Mouse (Mus musculus): ENCODE results near the gene Anapc1. TPM values are rescaled to one million over a fixed set of nuclear protein-coding genes. Genes with fewer than 3 reads are reported as not detected.
A peak's percentile ranks its signal among the peaks of the same experiment; 100 is the strongest.

Gene Anapc1
- 10 to 100 TPM; 54.0 to 63.0 (median 60.2) TPM for total RNA-seq (2022)

DNA sequence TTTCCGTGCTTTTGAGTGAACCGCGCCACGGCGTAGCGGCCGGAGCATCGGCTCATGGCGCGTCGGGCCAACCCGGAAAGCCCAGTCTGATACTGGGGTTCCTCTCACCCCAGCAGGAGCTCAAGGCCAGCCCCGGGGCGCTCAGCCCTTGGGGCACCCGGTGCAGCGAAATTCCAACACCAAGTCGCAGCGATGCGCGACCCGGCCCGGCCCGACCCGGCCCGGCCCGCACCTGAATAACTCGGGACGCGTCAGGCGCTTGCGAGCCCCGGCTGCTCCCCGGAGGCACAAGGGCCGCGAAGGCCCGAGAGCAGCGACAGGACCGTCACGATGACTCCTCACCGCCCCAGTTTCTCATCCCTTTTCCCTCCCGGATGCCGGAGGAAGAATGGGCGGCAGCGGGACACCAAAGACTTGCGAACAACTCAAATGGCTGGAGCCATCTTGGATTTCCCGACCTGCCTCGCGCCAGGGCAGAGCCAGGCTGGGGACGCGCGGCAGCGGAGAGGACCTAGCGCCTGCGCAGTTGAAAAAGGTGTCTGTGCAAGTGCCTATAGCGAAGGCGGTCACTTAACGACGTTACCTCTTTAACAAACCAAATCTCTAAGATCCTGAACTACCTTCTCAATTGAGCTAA is at the start of gene Anapc1:
Gene Anapc1 (minus strand): TSS at position 471 of the 637 bp plus-strand sequence.
- DNase-seq (ENCODE audit: low spot score in 2 of 2): peak; percentile 68 to 84

DNA sequence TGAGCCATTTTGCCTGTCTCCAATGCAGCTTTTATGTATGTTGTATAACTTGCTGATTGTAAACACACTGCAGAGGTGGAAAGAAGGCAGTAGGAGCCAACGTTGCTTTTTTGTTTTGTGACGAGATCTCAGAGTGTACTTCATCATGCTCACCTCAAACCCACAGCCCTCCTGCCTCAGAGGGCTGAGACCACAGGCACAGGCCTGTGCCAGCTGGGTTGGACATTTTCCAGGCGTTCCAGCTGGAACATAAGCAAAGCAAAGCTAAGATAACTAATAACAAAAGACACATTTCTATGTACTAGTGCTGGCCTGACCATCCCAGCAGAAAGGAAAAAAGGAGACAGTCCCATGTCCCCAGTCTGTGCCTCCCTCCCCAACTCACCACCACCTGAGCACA is 47.9 kb upstream of the Anapc1 start:
- DNase-seq (ENCODE audit: low spot score in 2 of 2): no peak

DNA sequence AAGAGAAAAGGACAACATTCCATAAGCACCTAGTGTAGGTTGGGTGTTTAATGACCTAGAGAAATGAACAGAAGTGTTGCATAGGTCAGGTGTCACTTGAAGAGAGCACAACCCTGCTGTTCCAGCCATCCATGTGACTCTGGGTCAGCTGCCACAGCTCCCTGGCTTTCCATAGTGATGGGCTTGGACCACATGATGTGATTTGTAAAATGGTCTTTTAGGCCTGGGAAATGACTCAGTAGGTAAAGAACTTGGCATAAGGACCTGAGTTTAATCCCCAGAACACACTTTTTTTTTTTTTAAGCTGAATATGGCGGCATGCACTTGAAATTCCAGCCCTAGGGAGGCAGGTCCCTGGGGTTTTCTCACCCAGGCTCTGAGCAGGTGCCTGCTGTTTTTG is 44.8 kb upstream of the Anapc1 start:
- DNase-seq (ENCODE audit: low spot score in 2 of 2): no peak

DNA sequence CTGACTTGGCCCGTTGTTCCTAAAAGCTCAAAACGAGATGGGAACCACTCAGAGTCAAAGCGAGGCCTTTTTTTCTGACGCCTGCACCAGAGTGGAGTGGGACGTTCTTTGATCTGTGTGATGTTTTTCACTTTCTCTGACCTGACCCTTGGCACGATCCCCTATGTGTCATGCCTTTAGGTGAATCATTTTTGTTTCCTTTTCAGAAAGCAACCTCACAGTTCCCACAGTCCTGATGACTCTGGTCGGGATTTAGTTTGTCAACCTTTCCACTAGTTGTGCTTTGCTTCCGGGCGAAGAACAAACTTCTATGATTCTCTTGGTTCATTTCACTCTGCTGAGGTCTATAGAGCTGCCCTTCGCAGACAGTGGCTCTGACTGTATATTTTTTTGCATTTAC is 44.3 kb upstream of the Anapc1 start:
- DNase-seq (ENCODE audit: low spot score in 2 of 2): no peak

DNA sequence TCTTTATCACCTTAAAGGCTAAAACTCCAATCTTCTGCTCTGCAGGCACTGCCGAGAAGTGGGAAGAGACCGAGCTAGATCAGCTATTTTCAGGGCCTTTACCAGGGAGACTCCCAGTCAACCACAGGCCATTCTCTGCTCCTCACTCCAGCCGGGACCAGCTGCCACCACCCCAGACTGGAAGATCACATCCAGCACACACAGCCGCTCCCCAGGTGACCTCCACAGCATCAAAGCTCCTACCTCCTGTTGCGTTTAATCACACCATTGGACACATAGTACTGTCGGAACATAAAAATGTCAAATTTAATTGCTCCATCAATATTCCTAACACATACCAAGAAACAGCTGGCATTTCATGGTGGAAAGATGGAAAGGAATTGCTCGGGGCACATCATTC is 42.0 kb upstream of the Anapc1 start:
- no peak for DNase-seq (ENCODE audit: low spot score in 2 of 2)

DNA sequence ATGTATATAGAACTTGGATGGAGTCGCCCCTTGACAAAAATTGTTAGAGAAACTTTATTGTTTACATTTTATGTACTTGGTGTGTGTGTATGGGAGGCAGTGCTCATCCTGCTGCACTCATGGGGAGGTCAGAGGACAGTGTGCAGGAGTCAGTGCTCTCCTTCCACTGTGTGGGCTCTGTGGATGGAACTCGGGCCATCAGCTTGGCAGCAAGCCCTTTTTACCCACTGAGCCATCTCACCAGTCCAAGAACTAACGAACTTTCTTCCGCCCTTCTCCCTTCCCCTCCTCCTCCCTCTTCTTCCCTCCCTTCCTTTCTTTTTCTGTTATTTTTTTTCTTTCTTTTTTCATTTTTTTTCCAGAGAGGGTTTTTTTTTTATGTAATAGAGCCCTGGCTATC is 40.9 kb upstream of the Anapc1 start:
- no peak for DNase-seq (ENCODE audit: low spot score in 2 of 2)

DNA sequence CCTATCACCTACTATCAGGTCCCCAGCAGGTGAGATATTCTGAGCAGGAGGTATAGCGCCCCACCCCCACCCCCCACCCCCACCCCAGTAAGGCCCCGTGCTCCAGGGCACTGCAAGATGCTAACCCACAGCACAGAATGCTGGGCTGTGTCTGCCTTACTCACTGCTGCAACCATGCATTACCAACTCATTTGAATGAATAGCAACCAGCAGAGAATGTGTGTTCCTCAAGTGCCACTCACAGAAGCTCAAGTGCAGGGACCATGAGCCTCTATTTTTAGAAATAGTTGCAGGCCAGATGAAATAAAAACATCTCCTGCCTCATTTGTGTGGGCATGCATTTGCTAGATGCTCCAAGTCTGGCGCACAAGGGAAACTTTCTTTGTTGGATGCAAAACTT is 40.4 kb upstream of the Anapc1 start:
- no peak for DNase-seq (ENCODE audit: low spot score in 2 of 2)

DNA sequence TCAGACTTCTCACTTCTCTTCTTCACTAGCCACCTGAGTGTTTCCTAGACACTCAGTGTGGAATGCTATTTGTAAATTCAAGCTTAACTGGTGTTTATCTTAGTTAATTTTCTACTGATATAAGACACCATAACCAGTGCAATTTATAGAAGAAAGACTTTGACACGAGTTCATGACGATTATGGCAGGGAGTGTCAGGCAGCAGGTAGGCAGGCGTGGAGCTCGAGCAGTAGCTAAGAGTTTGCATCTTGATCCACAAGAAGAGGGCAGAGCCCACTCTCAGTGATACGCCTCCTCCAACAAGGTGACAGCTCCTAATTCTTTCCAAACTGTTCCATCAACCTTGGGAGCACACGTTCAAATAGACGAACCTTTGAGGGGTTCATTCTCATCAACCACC is 39.4 kb upstream of the Anapc1 start:
- DNase-seq (ENCODE audit: low spot score in 2 of 2): no peak

DNA sequence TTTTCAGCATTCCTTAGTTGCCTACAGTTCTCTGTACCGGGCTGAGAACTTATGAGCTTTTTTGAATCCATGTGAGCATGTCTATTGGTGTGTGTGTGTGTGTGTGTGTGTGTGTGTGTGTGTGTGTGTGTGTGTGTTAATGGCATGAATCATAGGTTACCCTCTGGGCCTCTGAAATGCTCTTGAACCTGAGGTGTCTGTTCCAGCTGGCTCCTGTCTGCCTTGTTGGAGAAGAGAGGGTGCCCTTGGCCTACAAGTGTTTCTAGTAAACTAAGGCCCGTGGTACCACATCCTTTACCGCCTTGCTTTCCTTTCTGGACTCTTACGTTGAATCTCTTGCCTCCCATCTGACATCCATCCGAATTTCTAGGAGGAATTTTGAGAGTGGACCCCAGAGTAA is 38.9 kb upstream of the Anapc1 start:
- DNase-seq (ENCODE audit: low spot score in 2 of 2): no peak

DNA sequence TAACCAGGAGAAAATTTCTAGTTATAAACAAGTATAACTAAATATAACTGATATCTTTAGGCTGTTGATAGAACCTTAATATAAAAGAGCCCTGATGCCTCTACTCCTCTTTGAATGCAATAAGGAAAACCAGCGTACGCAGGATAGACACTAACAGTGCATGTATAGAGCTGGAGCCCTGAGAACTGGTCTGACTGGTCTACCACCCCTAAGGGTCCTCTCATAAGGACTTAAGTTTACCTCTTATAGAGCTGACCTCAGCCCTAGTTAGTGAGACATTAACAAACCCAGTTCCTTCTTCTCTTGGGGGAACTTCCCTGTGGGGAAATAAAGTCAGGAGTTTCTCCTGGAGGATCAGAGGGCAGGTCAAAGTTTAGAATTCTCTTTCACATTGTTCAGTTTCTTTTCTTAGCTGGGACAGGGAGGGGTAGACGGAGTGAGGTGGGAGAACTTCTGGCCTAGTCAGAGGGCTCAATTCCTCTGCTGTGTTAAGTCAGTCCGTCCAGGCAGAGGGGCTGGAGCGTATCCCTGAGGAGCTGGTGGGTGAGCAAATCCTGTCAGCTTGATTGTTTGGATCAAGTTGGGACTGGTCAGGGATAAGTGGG is 35.0 kb upstream of the Anapc1 start:
- DNase-seq (ENCODE audit: low spot score in 2 of 2): no peak

DNA sequence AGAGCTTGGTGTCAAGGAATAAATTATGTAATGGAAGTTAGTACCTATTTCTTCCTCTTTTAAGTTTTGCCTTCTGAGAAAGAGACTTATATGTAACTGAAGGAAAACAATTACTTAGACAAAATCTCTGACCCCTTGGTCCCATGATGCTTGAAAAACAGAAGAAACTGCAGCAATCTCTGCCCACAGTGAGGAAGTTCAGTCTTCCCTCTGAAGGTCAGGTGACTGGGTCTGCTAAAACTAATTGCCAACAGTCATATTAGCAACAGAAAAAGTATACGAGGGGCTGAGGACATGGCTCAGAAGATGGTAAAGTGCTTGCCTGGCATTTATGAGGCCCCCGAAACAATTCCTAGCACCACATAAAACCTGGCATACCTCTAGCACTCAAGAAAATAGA is 32.2 kb upstream of the Anapc1 start:
- no peak for DNase-seq (ENCODE audit: low spot score in 2 of 2)

DNA sequence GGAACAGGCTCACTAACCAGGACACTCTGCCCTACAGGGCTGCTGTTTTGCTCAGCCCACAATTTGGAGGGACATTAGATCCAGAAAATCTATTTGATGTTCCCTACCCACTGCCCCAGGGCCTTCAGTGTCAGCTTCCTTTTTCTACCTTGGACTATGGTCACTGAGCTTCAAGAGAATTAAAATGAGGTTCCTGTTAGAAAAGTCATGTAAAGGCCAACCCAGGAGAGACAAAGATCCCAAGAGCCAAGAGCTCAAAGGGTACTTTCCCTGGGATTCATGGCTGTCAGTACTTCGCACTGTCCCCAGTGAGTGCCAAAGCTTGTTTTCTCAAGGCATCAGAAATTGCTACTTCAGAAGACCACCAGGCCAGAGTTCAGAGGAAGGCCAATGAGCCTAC is 28.8 kb upstream of the Anapc1 start:
- no peak for DNase-seq (ENCODE audit: low spot score in 2 of 2)

DNA sequence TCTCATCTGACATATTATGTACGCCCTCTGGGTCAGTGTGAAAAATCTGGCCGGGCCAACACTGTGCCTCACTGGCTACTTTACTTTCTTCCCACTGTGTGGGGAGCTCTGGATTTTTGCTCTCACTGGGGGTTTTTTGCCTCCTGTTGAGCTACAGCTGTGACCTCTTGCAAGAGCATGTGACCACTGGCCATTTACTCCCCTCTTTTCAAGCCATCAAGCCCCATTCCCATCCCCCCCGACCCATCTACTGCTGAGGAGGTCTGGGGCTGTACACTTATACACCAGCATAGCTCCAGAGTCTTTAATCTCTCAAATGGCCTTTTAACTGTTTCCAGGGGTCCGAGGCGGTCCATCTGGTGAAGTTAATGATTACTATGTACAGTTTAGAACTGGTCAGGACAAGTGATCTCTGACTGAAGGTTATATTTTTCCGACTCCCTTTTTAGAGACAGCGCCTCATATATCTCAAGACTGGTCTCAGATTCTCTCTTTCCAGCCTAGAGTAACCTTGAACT is 27.6 kb upstream of the Anapc1 start:
- no peak for DNase-seq (ENCODE audit: low spot score in 2 of 2)

DNA sequence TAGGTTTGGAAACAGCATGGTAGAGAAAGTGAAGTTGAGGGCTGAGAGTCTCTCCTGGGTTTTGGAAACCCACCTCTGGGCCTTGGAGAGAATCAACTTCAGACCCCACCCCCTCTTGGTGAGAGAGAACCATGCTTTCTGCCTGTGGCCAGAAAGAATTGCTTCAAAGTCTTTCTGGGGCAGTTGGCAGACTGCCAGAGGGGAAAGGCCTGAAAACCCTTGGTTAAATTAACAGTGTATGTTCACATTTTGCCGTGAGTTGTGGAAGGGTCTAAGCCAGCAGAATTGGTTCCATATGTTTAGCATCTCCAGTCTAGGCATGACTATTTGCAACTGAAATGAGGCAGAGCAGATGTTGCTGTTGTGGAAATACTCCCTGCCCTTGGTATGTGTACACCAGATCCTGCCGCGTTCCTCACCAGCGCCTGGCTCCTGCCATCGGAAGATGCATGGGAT is 26.4 kb upstream of the Anapc1 start:
- no peak for DNase-seq (ENCODE audit: low spot score in 2 of 2)

DNA sequence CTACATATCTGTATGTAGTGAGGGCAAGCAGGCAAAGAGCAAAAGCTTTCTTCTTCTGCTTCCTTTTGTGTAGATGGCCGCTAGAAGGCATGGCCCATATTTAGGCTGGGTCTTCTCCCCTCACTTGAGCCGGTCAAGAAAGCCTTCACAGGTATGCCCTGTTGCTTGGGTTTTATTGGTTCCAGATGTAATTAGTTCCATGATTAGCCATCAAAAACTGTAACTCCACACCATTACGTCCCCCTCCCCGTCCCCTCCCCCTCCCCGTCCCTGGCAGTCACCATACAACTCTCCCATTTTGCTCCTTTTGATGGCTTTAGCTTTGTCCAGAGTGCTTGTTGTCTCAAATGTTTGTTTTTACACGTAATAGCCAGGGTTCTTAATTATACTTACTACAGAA is 25.7 kb upstream of the Anapc1 start:
- DNase-seq (ENCODE audit: low spot score in 2 of 2): no peak

DNA sequence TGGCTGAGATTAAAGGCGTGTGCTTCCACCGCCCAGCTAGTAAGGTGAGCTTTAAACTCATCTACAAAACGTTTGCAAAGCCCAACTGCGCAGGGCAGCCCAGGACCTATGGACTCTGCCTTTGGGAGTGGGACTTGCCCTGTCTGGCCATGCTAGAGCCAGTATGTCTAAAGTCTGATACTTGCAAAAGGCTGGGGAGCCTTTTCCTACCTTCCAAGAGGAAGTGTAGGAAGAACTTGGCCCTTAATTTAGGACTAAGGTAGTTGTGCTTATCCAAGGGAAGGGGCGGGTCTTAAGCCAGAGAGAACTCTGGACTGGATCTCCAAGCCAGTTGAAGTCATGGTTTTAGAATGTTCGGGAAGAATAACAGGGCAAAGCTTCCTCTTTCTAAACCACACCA is 23.4 kb upstream of the Anapc1 start:
- no peak for DNase-seq (ENCODE audit: low spot score in 2 of 2)

DNA sequence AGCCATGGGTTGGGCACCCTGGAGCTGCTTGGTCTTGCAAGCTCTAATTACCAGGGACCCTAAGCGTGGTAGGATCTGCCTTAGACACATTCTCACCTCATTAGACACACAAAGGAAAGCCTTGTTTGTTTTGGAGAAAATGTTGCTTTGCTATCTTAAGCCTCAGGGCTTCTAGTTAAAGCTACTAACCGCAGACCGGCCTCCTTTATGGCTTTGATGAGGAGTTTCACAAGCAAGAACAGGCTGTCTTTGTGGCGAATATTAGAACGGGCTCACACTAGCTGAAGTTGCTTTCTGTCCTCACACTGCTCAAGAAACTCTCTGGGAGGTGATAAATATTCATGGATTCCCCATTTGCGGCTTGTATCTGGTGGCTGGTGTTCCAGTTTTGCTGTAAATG is 22.1 kb upstream of the Anapc1 start:
- peak in 1 of 2 experiments; percentile 30 for DNase-seq (ENCODE audit: low spot score in 2 of 2)

DNA sequence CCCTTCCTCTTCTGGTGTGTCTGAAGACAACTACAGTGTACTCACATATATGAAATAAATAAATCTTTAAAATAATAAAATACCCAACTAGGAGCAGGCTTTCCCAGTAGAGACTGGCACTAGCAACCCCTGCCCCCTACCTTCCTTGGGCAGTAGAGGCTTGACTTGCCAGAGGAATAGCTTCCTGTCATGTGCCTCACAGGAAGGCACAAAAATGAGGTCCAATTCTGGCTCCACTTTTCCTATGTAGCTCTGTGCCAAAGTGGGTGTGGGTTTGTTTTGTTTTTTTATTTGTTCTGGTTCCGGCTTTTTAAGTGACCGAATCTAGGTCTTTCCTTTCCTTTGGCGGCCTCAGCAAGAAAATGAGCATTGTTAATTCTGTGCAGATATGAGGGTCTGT is 17.3 kb upstream of the Anapc1 start:
- no peak for DNase-seq (ENCODE audit: low spot score in 2 of 2)

DNA sequence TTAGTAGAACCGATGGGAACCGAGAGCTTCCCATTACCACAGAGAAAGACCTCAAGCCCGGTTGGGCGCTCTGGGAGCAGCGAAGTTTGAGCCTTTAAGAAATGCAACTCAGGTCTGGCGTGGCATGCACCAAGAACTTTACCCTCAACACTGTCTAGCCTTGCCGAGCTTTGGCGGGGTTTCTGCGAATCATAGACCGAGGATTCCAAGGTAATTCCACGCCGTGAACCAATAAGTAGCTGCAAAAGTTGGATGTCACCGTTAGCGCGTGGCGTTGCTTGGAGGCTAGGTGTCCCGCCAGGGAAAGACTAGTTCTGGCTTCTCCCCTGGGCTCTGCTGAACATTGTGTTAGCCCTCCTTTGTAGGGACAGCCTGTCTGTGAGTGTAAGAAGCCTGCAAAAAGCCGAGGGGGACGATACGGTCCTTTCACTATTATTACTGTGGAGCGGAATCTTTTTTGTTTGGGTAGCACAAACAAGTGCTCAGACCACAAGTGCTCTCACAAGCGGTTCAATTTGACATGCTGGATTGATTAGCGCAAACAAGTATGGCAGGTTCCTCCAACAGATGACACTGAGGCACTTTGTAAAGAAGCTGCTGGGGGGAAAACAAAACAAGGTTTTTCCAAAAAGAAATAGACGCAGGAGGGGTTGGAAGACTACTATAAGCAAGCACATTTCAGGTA is 12.2 kb upstream of the Anapc1 start:
- DNase-seq (ENCODE audit: low spot score in 2 of 2): no peak

DNA sequence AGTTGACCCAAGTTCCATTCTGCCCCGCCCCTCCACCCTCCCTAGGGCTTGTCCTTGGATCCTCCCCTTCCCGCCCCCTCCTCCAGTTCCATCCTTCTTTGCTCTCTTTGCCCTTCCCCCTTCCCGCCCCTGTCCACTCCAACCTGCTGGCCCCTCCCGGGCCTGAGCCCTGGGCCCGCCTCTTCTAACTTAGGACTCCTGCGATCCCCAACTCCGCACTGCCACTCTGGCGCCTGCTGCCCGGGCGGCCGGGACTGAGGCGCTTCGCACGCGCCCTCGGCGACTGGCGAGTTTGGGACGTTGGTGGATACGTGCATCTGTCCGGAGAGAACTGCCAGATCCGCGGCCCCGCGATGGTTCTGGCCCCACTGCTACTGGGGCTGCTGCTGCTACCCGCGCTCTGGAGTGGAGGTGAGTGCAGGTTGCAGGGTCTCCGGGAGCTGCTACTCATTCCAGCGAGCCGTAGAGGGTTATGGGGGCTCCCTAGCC is 11.5 kb upstream of the Anapc1 start, which contains the start of gene Mertk:
Gene Mertk (plus strand): TSS at position 264 of the 489 bp plus-strand sequence.
- DNase-seq (ENCODE audit: low spot score in 2 of 2): peak; percentile 50 to 71

DNA sequence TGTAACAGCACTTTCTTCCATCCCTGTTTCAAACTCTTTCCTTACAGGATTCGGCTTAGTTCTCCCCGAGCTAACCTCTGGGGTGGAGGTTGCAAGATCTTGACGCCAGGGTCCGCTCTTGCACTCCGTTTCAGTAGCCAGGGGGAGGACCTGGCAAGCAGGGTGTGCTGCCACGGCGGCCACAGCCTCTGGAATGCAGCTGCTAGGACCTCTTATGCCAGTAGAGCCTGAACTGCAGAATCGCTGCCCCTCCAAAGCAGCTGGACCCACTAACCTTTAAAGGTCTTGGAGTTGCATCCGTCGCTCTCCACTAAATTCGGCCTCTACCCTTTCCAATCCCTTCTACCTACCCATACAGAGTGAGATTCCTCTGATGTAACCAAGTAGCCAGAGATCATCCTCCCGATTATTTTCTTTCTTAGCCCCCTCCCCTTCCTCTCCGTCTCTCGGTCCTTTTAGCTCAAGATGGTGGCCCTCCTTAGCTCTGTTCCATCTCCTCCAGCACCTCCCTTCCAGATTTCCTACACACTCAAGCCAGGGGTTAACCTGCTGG is 11.0 kb upstream of the Anapc1 start:
- DNase-seq (ENCODE audit: low spot score in 2 of 2): peak; percentile 51 to 57

DNA sequence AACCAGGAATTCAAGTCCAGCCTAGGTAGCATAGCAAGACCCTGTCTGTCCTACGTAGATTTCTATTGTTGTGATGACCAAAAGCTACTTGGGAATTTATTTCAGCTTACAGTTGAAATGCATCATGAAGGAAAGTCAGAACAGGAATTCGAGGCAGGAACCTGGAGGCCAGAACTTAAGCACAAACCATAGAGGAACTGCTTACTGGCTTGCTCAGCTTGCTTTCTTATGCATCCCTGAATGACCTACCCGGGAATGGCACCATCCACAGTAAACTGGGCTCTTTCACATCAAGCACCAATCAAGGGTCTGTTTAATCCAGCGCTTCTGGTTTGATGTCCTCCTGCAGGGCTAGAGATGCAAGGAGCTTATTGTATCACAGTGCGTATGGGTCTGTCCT is 10.4 kb upstream of the Anapc1 start:
- DNase-seq (ENCODE audit: low spot score in 2 of 2): no peak
